Mouse (Mus musculus): ENCODE measurements around the gene Efna1.

DNA sequence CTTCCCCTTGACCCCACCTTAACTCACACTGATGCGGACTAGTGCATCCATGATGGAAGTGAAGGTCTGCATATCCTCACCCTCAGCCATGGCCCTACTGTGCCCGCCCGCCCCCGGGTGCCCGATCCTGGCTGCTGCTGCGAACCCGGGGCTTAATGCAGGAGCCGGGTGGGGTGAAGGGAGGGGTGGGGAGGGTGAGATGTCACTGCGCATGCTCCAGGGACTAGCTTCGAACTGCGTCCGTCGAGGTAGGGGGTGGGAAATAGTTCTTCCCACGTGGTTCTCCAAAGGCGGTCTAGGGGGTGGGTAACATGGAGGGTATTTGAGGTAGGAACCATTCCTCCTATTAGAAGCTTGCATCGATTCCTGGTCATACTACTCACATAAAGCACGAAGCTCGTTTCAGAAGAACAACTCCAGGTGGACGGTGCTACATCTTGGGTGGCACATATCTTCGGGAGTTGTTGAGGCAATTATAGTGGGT, 35.2 kb downstream of the Efna1 start, which contains the start of gene Krtcap2:
- TF ChIP-seq CTCF (IDR thresholded peaks at IDR 0.05), result no peak
- TF ChIP-seq EP300 (IDR thresholded peaks at IDR 0.05), result no peak
